Mouse (Mus musculus): ENCODE results near the gene Ccdc157. TPM values are rescaled to one million over a fixed set of nuclear protein-coding genes. Genes with fewer than 3 reads are reported as not detected.

Ccdc157 gene
- polyA plus RNA-seq (2017; shearing (Covaris generic)) = 8.8 TPM

GRCm38 (mm10) chr11:4159808-4160708 lies at the start of gene Ccdc157, which contains the start of gene Sf3a1:
Ccdc157 (minus strand) TSS chr11:4160293.
Sf3a1 (plus strand) TSS chr11:4160350.

GRCm38 (mm10) chr11:4186486-4187317 lies 26.6 kb upstream of the Ccdc157 start, which contains the start of gene Tbc1d10a:
Tbc1d10a (plus strand) TSS chr11:4186789.

GRCm38 (mm10) chr11:4134986-4135935 lies 24.8 kb downstream of the Ccdc157 start, which contains the start of gene Rnf215:
Rnf215 (plus strand) TSS chr11:4135202.

GRCm38 (mm10) chr11:4122742-4123579 lies 37.1 kb downstream of the Ccdc157 start, which contains the start of gene Sec14l2:
Sec14l2 (minus strand) TSS chr11:4123415.

GRCm38 (mm10) chr11:4095171-4096053 lies 64.7 kb downstream of the Ccdc157 start, which contains the start of gene Mtfp1:
Mtfp1 (minus strand) TSS chr11:4095445.

Other genes starting within 250 kb of the Ccdc157 start
- gene Slc35e4, start 245.6 kb downstream of the Ccdc157 start, polyA plus RNA-seq (2017; shearing (Covaris generic)) = 5.6 TPM
- 50.7 TPM for gene Tcn2, start 228.1 kb downstream of the Ccdc157 start, polyA plus RNA-seq (2017; shearing (Covaris generic))
- gene Pes1, start 196.3 kb downstream of the Ccdc157 start, polyA plus RNA-seq (2017; shearing (Covaris generic)) = 97.6 TPM
- gene 4930556J24Rik, start 183.5 kb downstream of the Ccdc157 start, polyA plus RNA-seq (2017; shearing (Covaris generic)) = 0.27 TPM
- not detected for gene Gal3st1, start 176.7 kb downstream of the Ccdc157 start, polyA plus RNA-seq (2017; shearing (Covaris generic))
- gene Sec14l4, start 128.8 kb downstream of the Ccdc157 start, polyA plus RNA-seq (2017; shearing (Covaris generic)) = not detected
- gene Sec14l3, start 95.5 kb downstream of the Ccdc157 start, polyA plus RNA-seq (2017; shearing (Covaris generic)) = not detected
- gene Mtfp1, start 64.8 kb downstream of the Ccdc157 start, polyA plus RNA-seq (2017; shearing (Covaris generic)) = 3.5 TPM
- 1.2 TPM for gene Sec14l2, start 36.9 kb downstream of the Ccdc157 start, polyA plus RNA-seq (2017; shearing (Covaris generic))
- gene Rnf215, start 25.1 kb downstream of the Ccdc157 start, polyA plus RNA-seq (2017; shearing (Covaris generic)) = 29.2 TPM
- gene Sf3a1, start 57 bp upstream of the Ccdc157 start, polyA plus RNA-seq (2017; shearing (Covaris generic)) = 96.2 TPM
- gene Tbc1d10a, start 26.5 kb upstream of the Ccdc157 start, polyA plus RNA-seq (2017; shearing (Covaris generic)) = 58.0 TPM
- 51.5 TPM for gene Castor1, start 57.9 kb upstream of the Ccdc157 start, polyA plus RNA-seq (2017; shearing (Covaris generic))
- 33.8 TPM for gene Osm, start 76.1 kb upstream of the Ccdc157 start, polyA plus RNA-seq (2017; shearing (Covaris generic))
- 3.5 TPM for gene Lif, start 97.3 kb upstream of the Ccdc157 start, polyA plus RNA-seq (2017; shearing (Covaris generic))